ENCODE assay signal across 12 mouse cellular contexts in the genomic region with DNA sequence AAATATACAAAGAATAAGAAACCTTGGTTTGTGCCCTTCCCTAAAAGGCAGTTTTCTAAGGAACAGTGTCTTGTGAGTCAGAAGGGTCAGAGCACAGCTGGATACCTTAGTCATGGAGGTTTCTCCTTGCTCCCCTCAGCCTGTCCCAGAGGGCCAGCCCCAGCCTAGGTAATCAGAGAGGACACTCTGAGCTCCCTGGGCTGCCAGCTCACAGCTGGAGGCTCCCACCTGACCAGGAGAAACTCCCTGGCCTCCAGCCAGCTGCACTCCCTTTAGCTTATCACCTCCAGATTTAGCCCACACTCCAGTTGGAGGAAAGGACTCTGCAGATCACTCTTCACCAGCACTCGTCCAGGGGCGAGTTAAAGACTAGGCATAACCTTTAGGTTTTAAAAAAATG. TPM values are rescaled to one million over a fixed set of nuclear protein-coding genes. Genes with fewer than 3 reads are reported as not detected.
DNase-seq lines count a peak whose midpoint lies in the region; ATAC-seq and TF ChIP-seq lines count a peak whose summit lies in the region.
"Had no signal": no experiment of that assay in that cellular context is flagged by ENCODE, and none has a peak within 500 bp of the region (broad histone marks: within the 10 kb centered on the region; RNA-seq: fewer than 3 reads in every experiment).

No protein-coding gene starts in this region.

- no peak overlapping the region for H3K9ac ChIP-seq in lung, embryonic 14.5 days

- no peaks in the 10 kb centered on the region for H3K27me3 ChIP-seq in lung, embryonic 14.5 days (ENCODE audit: insufficient read depth, low read length)
- H3K27me3 ChIP-seq: Patski had no signal

- H3K36me3 ChIP-seq in lung, embryonic 14.5 days (ENCODE audit: insufficient read depth): no peaks in the 10 kb centered on the region

- peak; percentile 25 for DNase-seq in urinary bladder, postnatal 14 days (ENCODE audit: low spot score)
- DNase-seq in urinary bladder, adult 18-20 months (ENCODE audit: low spot score in 2 of 2): no peak
- DNase-seq in gastrocnemius, postnatal 14 days: peak; percentile 86
- peak; percentile 41 for DNase-seq in lung, embryonic 14.5 days
- DNase-seq in B cell, adult 2 months: no peak
- no peak for DNase-seq in spleen, postnatal 36 days (ENCODE audit: low spot score in 2 of 2)
- no peak for DNase-seq in frontal cortex, postnatal 36 days (ENCODE audit: low spot score in 2 of 2)
- DNase-seq: kidney, adult 8-10 months; thymus, postnatal 14 days had no signal

- no peak overlapping the region for H3K4me3 ChIP-seq in lung, embryonic 14.5 days (ENCODE audit: low read depth, low read length)

- no peaks in the 10 kb centered on the region for H3K9me3 ChIP-seq in lung, embryonic 14.5 days (ENCODE audit: low read depth, low read length)

- intact Hi-C loops in gastrocnemius, postnatal 14 days (cut with DNase I; ENCODE audit: low total_unique reads): no loop called here

- WGBS in lung, embryonic 14.5 days: 20% methylated on average over 2 of the region's 2 CpGs

- no peak for TF ChIP-seq CTCF in lung, embryonic 14.5 days (IDR thresholded peaks at IDR 0.05; ENCODE audit: low read depth)

- H3K27ac ChIP-seq in lung, embryonic 14.5 days (ENCODE audit: low read depth): no peak overlapping the region

- H3K4me2 ChIP-seq in lung, embryonic 14.5 days: no peak overlapping the region

- no peak for ATAC-seq in lung, embryonic 14.5 days (ENCODE audit: insufficient read depth)
- no peak for ATAC-seq in activated CD4-positive, CD25-positive, alpha-beta regulatory T cell, adult 4 months
- ATAC-seq: Patski had no signal

- 0 out of 2 replicates have a peak, but pooled peaks cover 4% of the 10 kb centered on the region for H3K4me1 ChIP-seq in lung, embryonic 14.5 days (ENCODE audit: insufficient read depth)

RNA-seq across cellular contexts. Expression of gene Bhlhe41, which starts 14.6 kb away (rescaled TPM):
- total RNA-seq in gastrocnemius, postnatal 14 days (2021): 10 to 100 TPM; 29.8 to 41.7 TPM
- 0.53 and 1.1 TPM in 2 replicates for polyA plus RNA-seq in lung, embryonic 14.5 days (2014; fragmentation: Nextera tagmentation; extraction: Ambion mirVana)
- polyA plus RNA-seq in activated CD4-positive, CD25-positive, alpha-beta regulatory T cell, adult 4 months (2017; shearing (Covaris generic)): under 1 TPM; 0.05 to 0.17 TPM
- total RNA-seq: megakaryocyte, adult 5-6 weeks had no signal

Comparison
In these comparisons a context has a peak if more than half of its experiments do, and no peak if none do; other contexts are left out.
1. DNase-seq: peak in urinary bladder, postnatal 14 days (single experiment), gastrocnemius, postnatal 14 days (single experiment) and lung, embryonic 14.5 days (single experiment); none in urinary bladder, adult 18-20 months (0 of 2), B cell, adult 2 months (0 of 2), spleen, postnatal 36 days (0 of 2) and frontal cortex, postnatal 36 days (0 of 2).